In the genomic region with DNA sequence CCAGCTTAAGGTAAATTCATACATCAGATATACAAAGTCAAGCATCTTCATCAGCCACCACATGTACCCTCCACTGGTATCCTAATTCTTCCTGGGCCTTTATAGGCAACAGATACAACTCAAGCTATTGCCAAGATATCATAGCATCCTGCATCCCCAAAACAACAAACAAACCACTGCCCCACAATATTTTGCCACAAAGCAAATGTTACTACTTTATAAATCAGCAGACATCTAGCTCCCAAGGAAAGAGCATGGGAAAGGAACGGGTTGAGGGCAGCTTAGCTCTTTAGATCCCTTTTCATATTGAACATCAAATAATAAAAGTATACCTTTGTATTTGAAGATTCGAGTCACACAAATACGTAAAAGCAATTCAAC, we compare ENCODE assay signal across 8 mouse cellular contexts. TPM values are rescaled to one million over a fixed set of nuclear protein-coding genes. Genes with fewer than 3 reads are reported as not detected.
DNase-seq lines count a peak whose midpoint lies in the region; ATAC-seq and TF ChIP-seq lines count a peak whose summit lies in the region.

No protein-coding gene starts in this region.

- H3K9me3 ChIP-seq in erythroblast, embryonic 14.5 days (ENCODE audit: control insufficient read depth, low read length): no peaks in the 10 kb centered on the region
- no peaks in the 10 kb centered on the region for H3K9me3 ChIP-seq in limb, embryonic 14.5 days (ENCODE audit: control insufficient read depth, low read length)
- no peaks in the 10 kb centered on the region for H3K9me3 ChIP-seq in stomach, embryonic 15.5 days

- no peak for TF ChIP-seq POLR2A in spleen, adult 2 months (IDR thresholded peaks at IDR 0.05; ENCODE audit: low read depth, low read length)
- TF ChIP-seq POLR2A in limb, embryonic 14.5 days (IDR thresholded peaks at IDR 0.05; ENCODE audit: borderline replicate concordance, extremely low read depth, insufficient read depth, insufficient read length): no peak

- no peaks in the 10 kb centered on the region for H3K27me3 ChIP-seq in erythroblast, embryonic 14.5 days (ENCODE audit: control insufficient read depth)
- H3K27me3 ChIP-seq in spleen, adult 2 months (ENCODE audit: control insufficient read depth, insufficient read depth, low read length): no peaks in the 10 kb centered on the region
- no peaks in the 10 kb centered on the region for H3K27me3 ChIP-seq in limb, embryonic 14.5 days (ENCODE audit: control insufficient read depth, insufficient read depth, low read length)
- no peaks in the 10 kb centered on the region for H3K27me3 ChIP-seq in stomach, embryonic 15.5 days (replicated peaks)

- H3K36me3 ChIP-seq in erythroblast, embryonic 14.5 days (ENCODE audit: control insufficient read depth): no peaks in the 10 kb centered on the region; the same call in 1 of the 2 replicates
- H3K36me3 ChIP-seq in spleen, adult 2 months (ENCODE audit: control insufficient read depth, insufficient read depth, low read length): peaks cover 3% of the 10 kb centered on the region; the same call in 1 of the 2 replicates
- H3K36me3 ChIP-seq in limb, embryonic 14.5 days (ENCODE audit: control insufficient read depth, insufficient read depth, low read length): 0 out of 2 replicates have a peak, but pooled peaks cover 1% of the 10 kb centered on the region
- no peaks in the 10 kb centered on the region for H3K36me3 ChIP-seq in stomach, embryonic 15.5 days

- no peak for DNase-seq in spleen, adult 2 months (ENCODE audit: low read depth in 1 of 2, low spot score in 2 of 2)
- no peak for DNase-seq in spleen, adult 18-20 months
- DNase-seq in limb, embryonic 14.5 days (ENCODE audit: low spot score): no peak
- no peak for DNase-seq in adrenal gland, postnatal 10 days
- DNase-seq in cerebellum, adult 11-12 months: no peak

- no peak for TF ChIP-seq CTCF in spleen, adult 2 months (IDR thresholded peaks at IDR 0.05; ENCODE audit: extremely low read depth, insufficient read depth, insufficient read length, insufficient replicate concordance)

- peak overlapping the region; percentile 83 for H3K4me3 ChIP-seq in erythroblast, embryonic 14.5 days (replicated peaks)
- peak overlapping the region; percentile 94 for H3K4me3 ChIP-seq in spleen, adult 2 months (ENCODE audit: extremely low read depth, insufficient read depth, insufficient read length)
- peak overlapping the region; percentile 57 for H3K4me3 ChIP-seq in limb, embryonic 14.5 days (replicated peaks; ENCODE audit: low read length)
- H3K4me3 ChIP-seq in stomach, embryonic 15.5 days (replicated peaks): peak overlapping the region; percentile 55

- peak overlapping the region; percentile 95; the same call in 1 of the 2 replicates for H3K27ac ChIP-seq in spleen, adult 2 months (ENCODE audit: insufficient read depth, low read length)
- 0 out of 2 replicates have a peak overlapping the region, but pooled peaks have one; percentile 81 for H3K27ac ChIP-seq in limb, embryonic 14.5 days (replicated peaks; ENCODE audit: low read depth, low read length)
- H3K27ac ChIP-seq in stomach, embryonic 15.5 days: peak overlapping the region; percentile 86; the same call in 1 of the 2 replicates

- WGBS in spleen, adult 2 months: 4% methylated on average over 3 of the region's 3 CpGs
- WGBS in limb, embryonic 14.5 days: 6% methylated on average over 3 of the region's 3 CpGs
- WGBS in stomach, embryonic 15.5 days: 5% methylated on average over 3 of the region's 3 CpGs

- no peak for ATAC-seq in erythroblast, adult 5-6 weeks (replicated peaks; ENCODE audit: low FRiP score, poor library complexity, severe bottlenecking)
- ATAC-seq in limb, embryonic 14.5 days (ENCODE audit: low FRiP score, low read depth): no peak
- no peak for ATAC-seq in stomach, embryonic 15.5 days (ENCODE audit: insufficient read depth, low FRiP score, low read depth)

- H3K9ac ChIP-seq in limb, embryonic 14.5 days (ENCODE audit: low read depth, low read length, severe bottlenecking): peak overlapping the region; percentile 83
- peak overlapping the region; percentile 56; the same call in 1 of the 2 replicates for H3K9ac ChIP-seq in stomach, embryonic 15.5 days

- peak overlapping the region; percentile 77 for H3K4me2 ChIP-seq in limb, embryonic 14.5 days (replicated peaks; ENCODE audit: low read depth, low read length, severe bottlenecking)
- H3K4me2 ChIP-seq in stomach, embryonic 15.5 days: peak overlapping the region; percentile 66

- peaks cover 17% of the 10 kb centered on the region for H3K4me1 ChIP-seq in erythroblast, embryonic 14.5 days (ENCODE audit: control insufficient read depth)
- H3K4me1 ChIP-seq in spleen, adult 2 months (ENCODE audit: control insufficient read depth, insufficient read depth, insufficient read length): peaks cover 4% of the 10 kb centered on the region
- peaks cover 6% of the 10 kb centered on the region for H3K4me1 ChIP-seq in limb, embryonic 14.5 days (ENCODE audit: control insufficient read depth, insufficient read depth, low read length)
- no peaks in the 10 kb centered on the region for H3K4me1 ChIP-seq in stomach, embryonic 15.5 days

RNA-seq across cellular contexts. Expression of a gene that starts 0.6 kb away (rescaled TPM):
- polyA plus RNA-seq in erythroblast, embryonic 14.5 days (2012): 0.04 and 0.09 TPM in 2 replicates
- total RNA-seq in erythroblast, adult 5-6 weeks (2015; ENCODE audit: low replicate concordance): 6.0 and 8.4 TPM in 2 replicates
- 2.6 and 5.3 TPM in 2 replicates for total RNA-seq in erythroblast, adult 5-6 weeks (2017; ENCODE audit: low replicate concordance)
- 16.6 and 21.5 TPM in 2 replicates for polyA plus RNA-seq in spleen, adult 2 months (2012; rRNA removed)
- 9.2 and 10.0 TPM in 2 replicates for polyA plus RNA-seq in limb, embryonic 14.5 days (2012; rRNA removed)
- polyA plus RNA-seq in limb, embryonic 14.5 days (2014; fragmentation: Nextera tagmentation; extraction: Ambion mirVana): 5.0 and 5.3 TPM in 2 replicates
- 8.1 and 9.4 TPM in 2 replicates for polyA plus RNA-seq in stomach, embryonic 15.5 days (2015; fragmentation: Nextera tagmentation; extraction: Ambion mirVana)
- total RNA-seq in adrenal gland, postnatal 10 days (2021): 1 to 10 TPM; 8.0 to 8.9 TPM

RNA-seq across cellular contexts. Expression of a gene that starts 57.0 kb away (rescaled TPM):
- 0.03 TPM in 1 of 2 replicates, not detected in the other for polyA plus RNA-seq in erythroblast, embryonic 14.5 days (2012)
- 1.0 and 1.3 TPM in 2 replicates for total RNA-seq in erythroblast, adult 5-6 weeks (2015; ENCODE audit: low replicate concordance)
- total RNA-seq in erythroblast, adult 5-6 weeks (2017; ENCODE audit: low replicate concordance): 0.77 and 0.84 TPM in 2 replicates
- polyA plus RNA-seq in spleen, adult 2 months (2012; rRNA removed): 6.0 and 6.1 TPM in 2 replicates
- 1.2 and 1.3 TPM in 2 replicates for polyA plus RNA-seq in limb, embryonic 14.5 days (2012; rRNA removed)
- 0.55 TPM in 2 replicates for polyA plus RNA-seq in limb, embryonic 14.5 days (2014; fragmentation: Nextera tagmentation; extraction: Ambion mirVana)
- 0.74 and 0.88 TPM in 2 replicates for polyA plus RNA-seq in stomach, embryonic 15.5 days (2015; fragmentation: Nextera tagmentation; extraction: Ambion mirVana)
- total RNA-seq in adrenal gland, postnatal 10 days (2021): 1 to 10 TPM; 1.6 to 2.0 TPM
